Mouse (Mus musculus) heart, postnatal 0 days (tissue): ENCODE data around the gene Rora.

Experiments
- CTCF ChIP-seq: IDR thresholded peaks from 2 replicates; pipeline ENCODE4 v1.5.1; 2016; ENCODE audit warnings: antibody characterized with exemption, control low read depth, low read depth
- EP300 ChIP-seq: IDR thresholded peaks from 2 replicates; pipeline ENCODE4 v1.6.1; 2016; ENCODE audit warnings: antibody characterized with exemption, low read depth

DNA sequence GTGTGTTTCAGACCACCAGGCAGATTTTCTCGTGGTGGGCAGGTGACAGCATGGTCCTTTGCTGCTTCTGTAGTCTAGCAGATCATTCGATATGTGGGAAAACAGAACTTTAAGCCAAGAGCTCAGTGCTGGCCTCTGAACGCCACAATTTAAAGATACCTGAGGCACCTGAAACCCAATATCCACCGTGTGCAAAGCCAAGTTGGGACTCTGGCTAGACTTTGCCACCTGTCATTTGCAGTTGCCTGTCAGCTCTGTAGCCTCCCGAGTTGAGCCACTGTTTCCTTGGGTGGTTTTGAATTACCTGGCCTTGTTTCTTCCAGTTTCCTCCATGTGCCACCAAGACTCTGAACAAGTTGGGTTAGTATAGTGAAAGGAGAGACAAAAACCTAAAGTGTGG lies 82.3 kb downstream of the Rora start:
- TF ChIP-seq CTCF, result no peak
- TF ChIP-seq EP300, result no peak
